Mouse (Mus musculus): ENCODE data around the gene Usp40.

- TF ChIP-seq CTCF (IDR thresholded peaks at IDR 0.05; ENCODE audit: low read depth): no peak
- TF ChIP-seq EP300 (IDR thresholded peaks at IDR 0.05; ENCODE audit: low read depth): peak; percentile 100
These were observed 46.7 kb downstream of the Usp40 start for GRCm38 (mm10) chr1:87961459-87962167.

Data from liver, postnatal 0 days (tissue).